Mouse (Mus musculus) ES-CJ7 (cell line): ENCODE measurements at regions not wholly inside any gene's neighbourhood (a gene's known extent, or its start where the extent isn't known, plus 50 kb on each side); places are given as distances from the start of the nearest gene placed in this dataset.

Source experiments
- DNase-seq: peaks from one replicate; pipeline ENCODE4 v3.0.0; 2011; ENCODE audit warnings: low read depth, low spot score

- no peak for DNase-seq
These were observed 1244.0 kb upstream of the A1bg start for GRCm38 (mm10) chr15:62166786-62167185.

DNA sequence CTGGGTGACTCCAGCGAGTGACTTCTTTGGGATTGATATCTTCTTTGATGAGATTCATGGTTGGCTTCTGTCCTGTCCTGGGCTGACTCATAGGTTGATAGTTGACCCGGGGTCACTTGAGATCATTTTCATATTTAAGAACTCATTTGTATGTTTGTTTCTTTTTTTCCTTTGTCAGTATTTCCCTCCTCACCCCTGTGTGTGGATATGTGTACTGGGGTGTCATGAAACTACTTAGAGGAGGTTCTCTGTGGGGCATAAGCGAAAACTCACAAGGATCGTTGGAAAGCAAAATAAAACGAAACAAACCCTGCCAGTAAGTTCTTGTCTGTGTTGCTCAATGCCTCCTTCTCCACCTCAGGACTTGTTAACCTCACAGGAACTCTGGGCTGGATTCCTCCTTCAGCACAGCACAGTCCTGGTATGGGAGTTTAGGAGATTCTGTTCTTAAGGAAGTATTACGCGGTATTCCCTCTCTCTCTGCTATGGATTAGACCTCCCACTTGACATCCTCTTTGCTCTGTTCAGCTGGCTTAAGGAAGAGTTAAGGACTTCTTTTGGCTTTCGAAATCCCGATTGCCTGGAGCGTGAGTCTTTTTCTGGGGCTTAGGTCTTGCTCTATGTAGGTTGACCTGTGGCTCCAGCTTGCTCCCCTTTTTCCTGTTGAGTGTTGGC is 1243.2 kb upstream of the A1bg start:
- DNase-seq, result no peak

GRCm38 (mm10) chr15:62164766-62165410 is 1242.1 kb upstream of the A1bg start:
- DNase-seq, result no peak

GRCm38 (mm10) chr15:62163203-62163602 is 1240.4 kb upstream of the A1bg start:
- peak; percentile 39 for DNase-seq

- no peak for DNase-seq
These were observed 1239.9 kb upstream of the A1bg start for GRCm38 (mm10) chr15:62162648-62163194.

- DNase-seq, result peak; percentile 63
These were observed 1239.3 kb upstream of the A1bg start for GRCm38 (mm10) chr15:62161975-62162647.

GRCm38 (mm10) chr15:62161061-62161460 is 1238.2 kb upstream of the A1bg start:
- DNase-seq, result no peak

DNA sequence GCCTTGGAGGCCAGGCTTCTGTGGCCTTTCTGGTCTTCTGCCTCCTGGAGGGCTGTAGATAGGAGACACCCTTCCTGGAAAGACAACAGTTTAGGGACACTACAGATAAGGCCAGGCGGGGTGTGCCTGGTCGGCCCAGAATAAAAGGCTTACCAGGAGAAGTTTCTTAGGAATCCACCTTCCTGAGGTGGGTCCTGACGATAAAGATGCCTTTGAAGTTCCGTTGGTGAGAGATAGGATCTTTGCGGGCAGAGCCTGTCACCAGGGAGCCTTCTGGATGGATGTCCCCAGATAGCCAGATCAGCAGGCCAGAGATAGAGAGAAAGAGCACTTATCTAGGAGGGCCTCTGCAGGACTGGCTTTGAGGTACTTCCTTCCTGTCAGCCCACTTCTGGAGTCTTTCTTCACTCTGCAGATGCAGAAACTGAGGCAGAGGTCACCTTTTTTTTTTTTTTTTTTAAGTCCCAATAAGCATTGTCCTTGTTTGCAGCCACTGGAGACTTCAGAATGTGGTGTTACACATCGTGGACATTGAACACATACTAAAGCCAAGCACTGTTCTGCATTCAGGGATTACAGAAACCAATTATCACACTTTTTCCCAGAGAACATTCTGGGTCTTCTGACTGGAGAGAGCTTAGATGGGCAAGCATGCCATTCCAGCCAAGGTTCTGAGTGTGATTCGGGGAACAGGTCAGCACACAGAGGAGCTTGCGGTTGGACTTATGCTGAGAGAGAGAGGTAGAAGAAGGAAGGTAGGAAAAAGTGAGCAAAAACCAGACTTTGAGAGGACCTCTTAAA is 1236.3 kb upstream of the A1bg start:
- DNase-seq, result no peak

DNA sequence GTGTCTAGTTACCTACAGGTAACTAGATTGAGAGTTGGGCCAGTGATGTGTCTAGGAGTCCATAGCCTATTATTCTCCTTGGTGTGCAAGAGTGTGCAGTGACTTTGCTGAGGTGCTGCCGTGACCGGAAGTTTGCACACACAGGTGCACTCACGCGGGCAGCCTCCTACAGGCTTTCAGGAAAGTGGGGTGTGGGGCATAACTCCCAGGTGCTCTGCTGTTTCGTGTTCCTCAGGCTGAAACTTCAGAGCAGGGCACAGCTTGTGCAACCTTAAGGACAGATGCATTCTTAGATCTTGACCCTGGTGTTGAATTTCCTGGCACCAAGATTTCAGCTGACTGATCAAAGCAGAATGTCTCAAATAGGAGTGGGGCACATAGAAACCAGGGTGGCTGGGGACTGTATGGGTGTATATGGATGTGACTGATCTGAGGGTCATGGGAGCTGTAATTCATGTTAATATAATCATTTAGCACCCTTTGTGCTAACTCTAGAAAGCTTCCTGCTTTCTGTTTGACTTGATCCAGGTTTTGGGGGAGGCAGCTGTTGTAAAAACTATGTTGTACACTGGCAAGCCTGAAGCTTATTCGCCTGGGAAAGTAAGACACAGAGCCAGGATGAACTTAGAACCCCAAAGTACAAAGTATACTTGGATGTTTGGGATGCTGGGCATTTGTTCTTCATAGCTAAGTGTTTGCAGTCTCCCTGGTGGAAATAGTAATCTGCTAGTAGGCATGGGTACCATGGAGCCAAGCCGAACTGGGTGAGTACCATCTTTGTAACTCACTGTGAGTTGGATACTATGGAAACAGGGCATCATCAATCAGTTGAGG is 1234.6 kb upstream of the A1bg start:
- DNase-seq, result no peak

GRCm38 (mm10) chr15:62153222-62153621 is 1230.4 kb upstream of the A1bg start:
- no peak for DNase-seq

DNA sequence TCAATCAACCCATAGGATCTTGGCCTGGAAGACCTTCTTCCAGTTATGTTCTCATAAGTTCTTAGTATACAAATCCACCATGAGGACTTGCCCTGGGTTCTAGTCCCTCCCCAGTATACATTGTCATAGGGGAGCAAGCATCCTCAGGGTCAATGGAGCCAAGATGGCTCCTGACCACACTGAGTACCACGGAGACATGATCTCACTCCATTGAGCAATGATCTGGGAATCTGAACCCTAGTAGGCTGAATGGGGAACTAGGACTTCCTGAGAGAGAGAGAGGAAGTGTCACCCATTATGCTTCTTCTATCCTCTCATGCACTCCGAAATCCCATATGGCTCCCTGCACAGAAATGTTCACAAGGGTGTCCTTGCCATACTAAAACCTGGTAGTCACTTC is 1229.3 kb upstream of the A1bg start:
- DNase-seq, result no peak

GRCm38 (mm10) chr15:62151690-62152089 is 1228.9 kb upstream of the A1bg start:
- DNase-seq, result no peak

DNA sequence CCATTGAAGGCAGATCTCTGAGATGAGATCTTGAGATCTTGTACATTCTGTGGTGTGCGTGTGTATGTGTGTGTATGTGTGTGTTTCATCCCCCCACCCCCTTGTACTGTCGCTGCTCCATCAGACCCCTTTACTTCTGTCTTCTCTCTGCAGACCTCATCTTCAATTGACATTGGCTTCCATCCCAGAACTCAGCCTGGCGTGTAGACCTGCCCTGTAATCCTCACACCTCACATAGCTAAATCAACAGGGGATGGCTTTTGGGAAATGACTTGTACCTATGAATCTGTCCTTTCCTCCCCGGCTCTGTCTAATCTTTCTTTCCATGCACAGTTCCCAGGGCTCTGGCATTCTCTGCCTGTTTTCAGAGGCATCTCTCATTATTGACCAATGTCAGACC is 1227.5 kb upstream of the A1bg start:
- no peak for DNase-seq

- peak; percentile 18 for DNase-seq
These were observed 1225.9 kb upstream of the A1bg start for GRCm38 (mm10) chr15:62148680-62149237.

DNA sequence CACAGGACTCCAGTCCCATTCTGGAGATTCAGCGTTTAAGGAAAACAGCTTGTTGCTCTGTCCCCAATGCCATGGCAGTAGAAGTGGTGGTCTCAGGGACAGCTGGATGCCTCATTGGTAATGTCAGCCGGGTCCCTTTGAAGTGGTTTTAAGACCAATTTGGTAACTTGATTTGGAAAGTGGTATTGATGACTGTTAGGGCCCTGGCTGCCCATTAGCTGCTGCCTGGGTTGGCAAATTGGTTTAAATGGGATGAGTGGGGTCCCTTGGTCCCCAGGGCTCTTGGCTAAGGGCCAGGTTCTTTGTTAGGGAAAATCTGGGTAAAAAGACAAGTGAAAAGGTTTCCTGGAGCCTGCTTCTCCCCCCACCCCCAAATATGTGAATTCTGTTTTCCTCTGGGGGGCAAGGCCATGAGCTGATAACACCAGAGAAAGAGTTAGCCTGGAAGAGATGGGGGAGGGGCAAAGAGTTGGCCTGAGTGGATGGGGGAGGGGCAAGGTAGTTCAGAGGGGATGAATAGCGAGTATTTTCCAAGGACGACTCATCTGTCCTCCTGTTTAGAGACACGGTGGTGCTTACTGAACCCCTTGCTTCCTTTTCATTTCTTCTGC is 1224.6 kb upstream of the A1bg start:
- DNase-seq, result peak; percentile 71

DNA sequence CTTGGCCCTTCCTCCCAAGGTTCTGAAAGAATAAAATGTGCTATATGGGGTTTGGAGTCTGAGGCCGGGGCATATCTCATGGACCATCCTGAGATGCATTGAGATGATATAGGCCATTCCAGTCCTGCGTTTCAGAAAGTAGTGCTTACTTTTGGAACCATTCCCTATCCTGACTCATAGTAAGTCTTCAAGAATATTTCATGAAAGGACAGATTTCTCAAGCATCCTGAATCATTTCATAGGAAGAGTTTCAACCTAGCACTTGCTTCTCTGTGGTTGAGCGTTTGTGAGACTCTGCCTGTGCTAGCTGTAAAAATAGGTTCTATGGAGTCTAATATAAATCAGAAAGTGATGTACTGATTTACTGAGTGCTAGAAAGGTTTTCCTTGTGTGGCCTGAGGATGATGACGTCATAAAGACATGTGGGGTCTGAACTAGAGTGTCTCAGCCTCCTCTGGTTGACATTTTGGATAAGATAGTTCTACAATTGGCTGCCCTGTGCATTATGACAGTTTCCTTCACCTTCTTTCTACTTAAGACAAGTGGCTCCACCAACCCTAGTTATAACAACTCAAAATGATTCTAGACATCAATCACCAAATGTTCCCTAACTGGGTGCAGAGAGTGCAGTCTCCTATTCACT is 1223.0 kb upstream of the A1bg start:
- no peak for DNase-seq

DNA sequence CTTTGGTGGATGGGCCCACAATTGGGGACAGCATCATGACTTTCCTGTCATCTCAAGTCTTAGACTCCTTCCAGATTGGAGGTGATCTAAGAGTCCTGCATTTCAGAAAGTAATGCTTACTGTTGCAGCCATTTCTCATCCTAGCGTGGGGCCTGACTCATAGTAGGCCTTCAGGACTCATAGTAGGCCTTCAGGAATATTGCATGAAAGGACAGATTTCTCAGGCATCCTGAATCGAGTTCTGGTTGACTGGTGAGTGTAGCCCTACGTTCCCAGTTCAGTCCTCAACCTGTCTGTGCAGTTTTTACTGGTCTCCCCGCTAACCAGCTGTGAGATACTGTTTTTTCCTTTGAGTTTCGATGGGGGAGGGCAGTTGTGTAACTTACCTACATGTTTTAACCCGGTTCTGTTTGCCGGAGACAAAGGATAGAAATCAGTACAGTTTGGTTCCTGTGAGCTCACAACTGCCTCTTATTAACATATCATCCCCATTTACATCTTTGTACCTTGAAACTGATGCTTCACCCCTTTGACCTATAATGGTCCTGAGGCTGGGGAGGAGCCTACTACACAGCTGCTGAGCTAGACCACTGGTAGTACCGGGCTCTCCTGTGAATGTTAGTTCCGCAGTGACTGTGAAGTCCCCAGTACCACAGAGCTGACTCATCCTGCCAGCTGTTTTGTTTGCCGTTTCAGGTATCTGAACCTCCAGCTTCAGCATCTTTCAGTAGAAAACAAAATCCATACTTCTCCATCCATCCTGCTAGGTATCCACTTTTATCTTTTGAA is 1222.2 kb upstream of the A1bg start:
- DNase-seq, result peak; percentile 24

DNA sequence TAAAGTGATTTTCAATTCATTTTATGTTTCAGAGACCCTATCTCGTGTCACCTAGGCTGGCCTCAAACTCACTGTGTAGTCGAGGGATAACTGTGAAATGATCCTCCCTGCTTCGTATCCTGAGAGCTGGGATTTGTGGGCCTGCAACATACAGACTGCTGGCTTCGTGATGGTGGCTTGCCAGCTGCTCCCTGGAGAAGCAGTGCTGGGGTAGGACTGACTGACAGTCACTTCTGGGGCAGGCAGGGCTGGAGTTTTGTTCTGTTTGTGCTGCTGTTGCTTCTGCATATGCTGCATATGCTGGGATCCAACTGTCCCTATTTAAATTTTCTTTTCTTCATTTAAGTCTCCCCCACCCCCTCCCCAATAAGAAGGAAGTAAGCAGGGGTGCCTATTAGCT is 1217.0 kb upstream of the A1bg start:
- no peak for DNase-seq

DNA sequence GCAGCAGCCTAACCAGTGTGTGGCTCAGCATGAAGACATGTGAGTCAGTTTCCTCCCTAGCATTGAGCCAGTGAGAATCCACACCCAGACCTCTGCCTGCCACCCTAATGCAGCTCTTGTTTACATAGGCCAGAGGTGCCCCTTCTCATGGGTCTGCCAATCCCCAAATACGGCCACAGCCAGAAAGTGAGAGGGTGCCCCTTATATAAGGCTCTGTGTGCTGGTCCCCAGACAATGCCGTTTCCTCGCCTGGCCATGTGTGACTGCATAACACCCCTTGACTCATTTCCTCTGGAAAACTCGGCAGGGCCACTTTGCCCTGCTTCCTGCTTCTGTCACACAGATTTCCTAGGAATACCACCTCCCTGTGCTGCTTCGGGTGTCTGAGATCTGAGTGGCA is 1216.4 kb upstream of the A1bg start:
- no peak for DNase-seq
